Comparison of ENCODE assay signal across 12 mouse cellular contexts in genomic region chr6:85590116-85590515, GRCm38 (mm10). TPM values are rescaled to one million over a fixed set of nuclear protein-coding genes. Genes with fewer than 3 reads are reported as not detected.
DNase-seq lines count a peak whose midpoint lies in the region; ATAC-seq and TF ChIP-seq lines count a peak whose summit lies in the region.
"Had no signal": no experiment of that assay in that cellular context is flagged by ENCODE, and none has a peak within 500 bp of the region (broad histone marks: within the 10 kb centered on the region; RNA-seq: fewer than 3 reads in every experiment).

No protein-coding gene starts in this region.

- H3K4me1 ChIP-seq in forebrain, embryonic 10.5 days: peaks cover 29% of the 10 kb centered on the region
- H3K4me1 ChIP-seq in forebrain, postnatal 0 days (ENCODE audit: insufficient read depth): peaks cover 13% of the 10 kb centered on the region
- peaks cover 22% of the 10 kb centered on the region for H3K4me1 ChIP-seq in limb, embryonic 12.5 days (replicated peaks)

- H3K36me3 ChIP-seq in forebrain, embryonic 10.5 days (replicated peaks): peaks cover 18% of the 10 kb centered on the region; the same call in 1 of the 2 replicates
- no peaks in the 10 kb centered on the region for H3K36me3 ChIP-seq in forebrain, postnatal 0 days (ENCODE audit: insufficient read depth)
- H3K36me3 ChIP-seq in limb, embryonic 12.5 days: no peaks in the 10 kb centered on the region
- H3K36me3 ChIP-seq: heart, embryonic 13.5 days had no signal

- H3K9ac ChIP-seq in forebrain, postnatal 0 days: no peak overlapping the region
- no peak overlapping the region for H3K9ac ChIP-seq in limb, embryonic 12.5 days (replicated peaks)
- H3K9ac ChIP-seq: heart, embryonic 13.5 days had no signal

- no peak overlapping the region for H3K27ac ChIP-seq in forebrain, embryonic 10.5 days
- H3K27ac ChIP-seq in forebrain, postnatal 0 days (ENCODE audit: low read depth, low read length): no peak overlapping the region
- H3K27ac ChIP-seq in limb, embryonic 12.5 days: no peak overlapping the region
- H3K27ac ChIP-seq: heart, embryonic 13.5 days had no signal

- DNase-seq in forebrain, embryonic 10.5 days (ENCODE audit: extremely low spot score, low spot score): no peak
- no peak for DNase-seq in forebrain, postnatal 0 days
- peak; percentile 34 for DNase-seq in 3134 (ENCODE audit: extremely low read depth, insufficient read length, low spot score)
- peak; percentile 42 for DNase-seq in fibroblast of lung, adult 2 months (ENCODE audit: low read depth)
- no peak for DNase-seq in urinary bladder, postnatal 10 days (ENCODE audit: low spot score)
- no peak for DNase-seq in yolk sac, embryonic 10.5 days (ENCODE audit: low spot score)
- DNase-seq in frontal cortex, postnatal 10 days (ENCODE audit: low spot score in 2 of 2): no peak
- DNase-seq: kidney, adult 8-10 months; lung, postnatal 4 days; thymus, postnatal 4 days had no signal

- peak overlapping the region; percentile 77; the same call in 1 of the 2 replicates for H3K4me3 ChIP-seq in forebrain, embryonic 10.5 days
- no peak overlapping the region for H3K4me3 ChIP-seq in forebrain, postnatal 0 days (ENCODE audit: low read depth, low read length)
- H3K4me3 ChIP-seq in limb, embryonic 12.5 days (replicated peaks): no peak overlapping the region
- H3K4me3 ChIP-seq: heart, embryonic 13.5 days had no signal

- H3K9me3 ChIP-seq in forebrain, embryonic 10.5 days: no peaks in the 10 kb centered on the region
- no peaks in the 10 kb centered on the region for H3K9me3 ChIP-seq in forebrain, postnatal 0 days (ENCODE audit: low read length)
- no peaks in the 10 kb centered on the region for H3K9me3 ChIP-seq in limb, embryonic 12.5 days
- H3K9me3 ChIP-seq: heart, embryonic 13.5 days had no signal

- no peak for TF ChIP-seq CTCF in forebrain, postnatal 0 days (IDR thresholded peaks at IDR 0.05; ENCODE audit: low read depth)

- no peak overlapping the region for H3K4me2 ChIP-seq in forebrain, postnatal 0 days (ENCODE audit: low read depth)
- H3K4me2 ChIP-seq in limb, embryonic 12.5 days: peak overlapping the region; percentile 80; the same call in 1 of the 2 replicates

- WGBS in forebrain, embryonic 10.5 days: 84% methylated on average over 2 of the region's 2 CpGs
- 60% methylated on average over 2 of the region's 2 CpGs for WGBS in forebrain, postnatal 0 days
- 82% methylated on average over 2 of the region's 2 CpGs for WGBS in limb, embryonic 12.5 days

- ATAC-seq in forebrain, postnatal 0 days: no peak
- no peak for ATAC-seq in limb, embryonic 12.5 days (ENCODE audit: insufficient number of reproducible peaks, insufficient read depth, low FRiP score, low TSS enrichment, low read depth)

- H3K27me3 ChIP-seq in forebrain, embryonic 10.5 days (ENCODE audit: poor library complexity, severe bottlenecking): no peaks in the 10 kb centered on the region
- no peaks in the 10 kb centered on the region for H3K27me3 ChIP-seq in forebrain, postnatal 0 days (ENCODE audit: insufficient read depth, low read length)
- no peaks in the 10 kb centered on the region for H3K27me3 ChIP-seq in limb, embryonic 12.5 days
- H3K27me3 ChIP-seq: heart, embryonic 13.5 days had no signal

RNA-seq across cellular contexts. Expression of gene Alms1, which starts 2.8 kb away (rescaled TPM):
- polyA plus RNA-seq in forebrain, embryonic 10.5 days (2016; fragmentation: Nextera tagmentation; extraction: Ambion mirVana): 12.1 and 13.5 TPM in 2 replicates
- total RNA-seq in forebrain, postnatal 0 days (2014; rRNA removed): 13.7 and 14.7 TPM in 2 replicates
- 0.97 and 1.9 TPM in 2 replicates for polyA plus RNA-seq in forebrain, postnatal 0 days (2015; fragmentation: Nextera tagmentation; extraction: Ambion mirVana)
- polyA plus RNA-seq in limb, embryonic 12.5 days (2016; fragmentation: Nextera tagmentation; extraction: Ambion mirVana): 9.0 and 10.3 TPM in 2 replicates

Comparison
In these comparisons a context has a peak if more than half of its experiments do, and no peak if none do; other contexts are left out.
1. DNase-seq: peak in 3134 (single experiment) and fibroblast of lung, adult 2 months (single experiment); none in forebrain, embryonic 10.5 days (single experiment), forebrain, postnatal 0 days (single experiment), urinary bladder, postnatal 10 days (single experiment), yolk sac, embryonic 10.5 days (single experiment) and frontal cortex, postnatal 10 days (0 of 2).